Mouse (Mus musculus) C2C12 (cell line): ENCODE results near the gene Fam133b. TPM values are rescaled to one million over a fixed set of nuclear protein-coding genes. Genes with fewer than 3 reads are reported as not detected.

Experiments used
- H3K27me3 ChIP-seq: one replicate; pipeline ENCODE4 v1.6.1; 2011; ENCODE audit not compliant: control insufficient read depth, insufficient read depth, insufficient read length
- H3K36me3 ChIP-seq: one replicate; pipeline ENCODE4 v1.6.1; 2011; ENCODE audit not compliant: control insufficient read depth, insufficient read depth
- H3K4me3 ChIP-seq: one replicate; pipeline ENCODE4 v1.5.1; 2011; ENCODE audit warnings: mild to moderate bottlenecking, control low read depth; ENCODE audit not compliant: poor library complexity, insufficient read depth, severe bottlenecking
- H3K79me2 ChIP-seq: one replicate; pipeline ENCODE4 v1.6.1; 2011; ENCODE audit not compliant: control insufficient read depth, insufficient read depth
- H3K79me3 ChIP-seq: one replicate; pipeline ENCODE4 v1.6.1; 2011; ENCODE audit warnings: low read depth, control low read depth
- H3ac ChIP-seq: one replicate; pipeline ENCODE3; 2011; ENCODE audit warnings: low read depth; ENCODE audit not compliant: control insufficient read depth, insufficient read length
- CEBPB ChIP-seq: IDR thresholded peaks from one replicate; pipeline ENCODE4 v1.6.1; 2011; ENCODE audit warnings: low read depth, mild to moderate bottlenecking, control low read depth, moderate library complexity
- CTCF ChIP-seq: IDR thresholded peaks from one replicate; pipeline ENCODE4 v1.5.1; 2011; ENCODE audit not compliant: control insufficient read depth, insufficient read depth, insufficient read length
- FOSL1 ChIP-seq: IDR thresholded peaks from one replicate; pipeline ENCODE4 v1.8.0; 2011; ENCODE audit warnings: mild to moderate bottlenecking, low read length; ENCODE audit not compliant: poor library complexity, insufficient read depth, severe bottlenecking
- MAX ChIP-seq: IDR thresholded peaks from one replicate; pipeline ENCODE4 v1.6.1; 2011; ENCODE audit warnings: mild to moderate bottlenecking, control low read depth
- MYOD1 ChIP-seq: IDR thresholded peaks from one replicate; pipeline ENCODE4 v1.6.1; 2011; ENCODE audit warnings: low read depth; ENCODE audit not compliant: control insufficient read depth, insufficient read length
- MYOG ChIP-seq: IDR thresholded peaks from one replicate; pipeline ENCODE4 v1.6.1; 2011; ENCODE audit not compliant: control insufficient read depth, insufficient read length; ENCODE audit errors: extremely low read depth
- USF1 ChIP-seq: IDR thresholded peaks from one replicate; pipeline ENCODE4 v1.6.1; 2011; ENCODE audit warnings: low read depth, mild to moderate bottlenecking, control low read depth, moderate library complexity
- polyA plus RNA-seq: library from polyadenylated mRNA; unstranded; fragments of >200 nt; fragmentation: generic; extraction: Trizol; gene quantifications from one replicate; pipeline ENCODE4 v1.2.1, GENCODE M21; 2012; ENCODE audit warnings: missing spikeins

Fam133b gene
- polyA plus RNA-seq, 1 experiment: 13.3 TPM

DNA sequence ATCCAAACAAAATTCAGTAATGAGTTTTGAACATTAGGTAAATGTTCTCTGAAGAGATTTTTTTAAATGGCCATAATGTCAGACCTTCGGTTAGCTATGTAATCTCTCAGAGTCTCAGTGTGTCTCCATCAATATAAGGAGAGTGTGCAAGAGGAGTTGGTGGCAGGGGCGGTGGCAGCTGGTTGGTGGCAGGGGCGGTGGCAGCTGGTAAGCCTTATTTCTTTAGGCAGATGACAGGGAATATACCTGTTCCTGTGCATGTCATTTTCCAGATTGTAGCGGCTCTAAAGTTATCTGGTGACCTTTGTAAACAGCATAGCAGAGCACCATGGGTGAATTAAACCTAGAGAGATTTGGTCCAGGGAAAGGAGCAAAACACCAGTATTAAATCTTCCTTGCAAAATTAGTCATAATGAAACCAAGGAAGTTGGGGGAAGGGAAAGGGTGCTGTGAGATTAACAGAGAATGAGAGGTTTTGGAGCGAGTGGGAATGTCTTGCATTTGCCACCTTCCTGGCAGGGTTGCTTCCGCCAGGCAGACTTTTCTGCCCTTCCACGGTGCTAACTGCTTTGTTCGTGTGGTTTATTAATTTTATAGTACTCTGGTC is 42.6 kb upstream of the Fam133b start:
- H3K27me3 ChIP-seq: no peaks in the 10 kb centered on the region
- H3K79me3 ChIP-seq: peaks cover 27% of the 10 kb centered on the region
- H3K79me2 ChIP-seq: peaks cover 68% of the 10 kb centered on the region
- no peak overlapping the region for H3K4me3 ChIP-seq
- H3ac ChIP-seq: peak overlapping the region; percentile 18
- H3K36me3 ChIP-seq: peaks cover 22% of the 10 kb centered on the region
- TF ChIP-seq MYOG (no peak), MYOD1 (no peak), CTCF (no peak), FOSL1 (no peak), USF1 (no peak), CEBPB (no peak), MAX (no peak)

DNA sequence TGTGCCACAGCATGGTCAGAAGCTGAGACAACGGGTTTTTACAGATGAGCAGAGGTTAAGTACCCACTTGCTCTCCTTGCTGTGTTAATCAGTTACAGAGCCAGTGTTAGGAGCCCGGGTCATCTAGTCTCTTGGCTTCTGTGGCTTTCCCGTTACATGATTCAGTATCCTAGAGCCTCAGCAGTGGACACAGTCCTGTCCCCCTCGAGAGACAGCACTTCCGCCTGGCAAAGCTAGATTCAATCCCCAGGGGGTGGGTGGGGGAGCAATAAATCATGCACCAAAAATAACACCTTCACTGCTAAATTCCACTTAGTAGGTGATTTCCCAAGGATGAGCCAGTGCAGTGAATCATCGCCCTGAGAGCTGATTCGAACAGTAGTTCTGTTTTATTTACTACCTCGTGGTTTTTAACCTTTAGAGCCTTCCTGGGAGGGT is 42.0 kb upstream of the Fam133b start:
- Histone ChIP-seq H3K36me3 (peaks cover 22% of the 10 kb centered on the region), H3K4me3 (no peak overlapping the region), H3K27me3 (no peaks in the 10 kb centered on the region), H3K79me3 (peaks cover 31% of the 10 kb centered on the region), H3ac (peak overlapping the region; percentile 18), H3K79me2 (peaks cover 68% of the 10 kb centered on the region)
- TF ChIP-seq CEBPB: peak; percentile 57
- no peak for TF ChIP-seq MYOG
- peak; percentile 63 for TF ChIP-seq MAX
- no peak for TF ChIP-seq MYOD1
- TF ChIP-seq CTCF: no peak
- TF ChIP-seq USF1: no peak
- peak; percentile 51 for TF ChIP-seq FOSL1

DNA sequence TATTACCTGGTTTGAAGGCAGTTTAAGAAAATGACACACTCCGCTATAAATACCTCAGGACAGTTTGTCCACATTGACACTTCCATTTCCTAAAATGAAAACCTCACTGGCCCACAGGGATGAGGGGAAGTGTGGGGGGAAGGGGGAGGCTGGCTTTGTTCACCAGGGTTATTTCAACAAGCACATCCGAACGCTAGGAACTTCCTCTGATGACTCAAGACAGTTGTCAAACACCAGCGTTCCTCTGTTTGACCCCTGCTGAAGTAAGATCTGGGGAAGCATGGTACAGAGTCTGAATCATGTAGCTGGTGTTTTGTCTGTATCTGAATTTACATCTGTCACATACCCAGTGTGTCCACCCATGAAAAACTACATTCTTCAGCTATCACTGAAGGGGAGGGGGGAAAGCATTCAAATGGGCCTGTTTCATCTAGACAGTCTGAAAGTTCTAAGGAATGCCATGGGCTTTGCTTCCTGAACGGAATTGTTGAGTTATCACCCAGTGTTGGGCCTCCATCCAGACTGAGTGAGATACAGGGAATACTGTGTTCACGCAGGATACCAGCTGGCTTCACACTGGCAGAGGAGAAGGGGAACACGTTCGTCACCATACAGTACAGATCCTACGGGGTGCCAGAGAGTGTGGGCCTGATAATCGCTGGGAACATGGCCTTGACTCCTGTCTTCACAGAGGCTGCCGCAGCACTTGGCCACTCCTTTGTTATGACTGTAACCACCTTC is 40.9 kb upstream of the Fam133b start:
- peaks cover 36% of the 10 kb centered on the region for H3K79me3 ChIP-seq
- no peaks in the 10 kb centered on the region for H3K27me3 ChIP-seq
- no peak overlapping the region for H3K4me3 ChIP-seq
- H3ac ChIP-seq: no peak overlapping the region
- TF ChIP-seq MYOD1 (peak; percentile 38), FOSL1 (no peak), MAX (peak; percentile 88), CTCF (no peak), CEBPB (peak; percentile 4), MYOG (no peak), USF1 (no peak)
- peaks cover 22% of the 10 kb centered on the region for H3K36me3 ChIP-seq
- peaks cover 78% of the 10 kb centered on the region for H3K79me2 ChIP-seq

DNA sequence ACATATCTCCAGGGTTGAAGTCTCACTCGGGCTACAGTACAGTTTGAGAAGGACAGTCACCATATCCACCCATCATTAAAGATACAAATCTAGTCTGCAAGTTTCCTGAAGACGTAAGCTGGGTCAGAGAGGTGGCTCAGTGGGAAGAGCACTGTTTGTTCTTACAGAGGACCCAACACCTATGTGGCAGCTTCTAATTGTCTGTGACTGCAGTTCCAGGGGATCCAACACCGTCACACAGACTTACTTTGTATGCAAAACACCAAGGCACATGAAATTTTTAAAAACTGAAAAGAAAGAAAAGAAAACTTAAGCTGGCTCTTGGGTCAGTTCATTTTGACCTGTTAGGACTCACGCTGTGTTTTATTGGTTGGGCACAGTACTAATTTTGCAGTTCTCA is 40.3 kb upstream of the Fam133b start:
- peaks cover 78% of the 10 kb centered on the region for H3K79me2 ChIP-seq
- H3ac ChIP-seq: no peak overlapping the region
- no peaks in the 10 kb centered on the region for H3K27me3 ChIP-seq
- H3K79me3 ChIP-seq: peaks cover 38% of the 10 kb centered on the region
- H3K36me3 ChIP-seq: peaks cover 21% of the 10 kb centered on the region
- no peak overlapping the region for H3K4me3 ChIP-seq
- TF ChIP-seq MYOD1 (no peak), CEBPB (no peak), FOSL1 (no peak), CTCF (no peak), MAX (no peak), USF1 (no peak), MYOG (no peak)

DNA sequence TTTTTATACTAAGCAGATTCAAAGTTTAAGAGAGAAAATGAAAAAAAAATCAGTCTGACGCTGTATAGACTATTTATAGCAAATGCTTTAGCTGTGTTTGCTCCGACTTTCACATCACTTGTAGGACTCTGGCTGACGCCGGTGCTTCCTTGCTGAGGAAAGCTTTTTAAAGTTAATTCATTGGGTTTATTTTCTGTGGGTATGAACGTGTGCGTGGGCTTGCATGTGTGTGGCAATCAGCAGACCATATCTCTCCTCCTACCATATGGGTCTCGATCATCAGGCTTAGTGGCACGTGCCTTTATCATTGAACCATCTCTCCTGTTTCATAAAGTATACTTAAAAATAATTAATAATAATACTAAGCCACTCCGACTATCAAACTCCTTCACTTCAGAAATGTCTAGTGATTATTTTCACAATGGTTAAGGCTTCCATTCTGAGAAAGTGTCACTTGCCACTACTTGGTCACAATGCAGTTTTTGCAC is 39.8 kb upstream of the Fam133b start:
- Histone ChIP-seq H3K27me3 (no peaks in the 10 kb centered on the region), H3ac (no peak overlapping the region), H3K36me3 (peaks cover 16% of the 10 kb centered on the region), H3K4me3 (no peak overlapping the region), H3K79me2 (peaks cover 76% of the 10 kb centered on the region), H3K79me3 (peaks cover 36% of the 10 kb centered on the region)
- no peak for TF ChIP-seq MAX
- no peak for TF ChIP-seq CEBPB

DNA sequence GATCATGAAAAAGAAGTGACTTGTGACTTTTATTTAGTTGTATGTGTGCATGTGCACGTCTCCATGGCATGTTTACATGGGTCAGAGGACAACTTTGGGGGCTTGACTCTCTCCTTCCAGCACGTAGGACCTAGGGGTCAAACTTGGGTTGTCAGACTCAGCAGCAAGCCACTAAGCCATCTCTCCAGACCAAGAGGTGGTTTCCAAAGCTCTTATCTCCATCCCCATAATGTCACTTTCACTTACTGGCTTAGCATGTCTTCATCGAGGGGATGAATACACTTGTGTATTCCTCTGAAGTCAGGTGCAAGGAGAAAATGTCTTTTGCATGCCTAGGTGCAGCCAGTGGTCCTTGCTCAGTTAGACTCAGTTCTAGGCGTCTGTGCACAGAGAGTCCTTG is 39.2 kb upstream of the Fam133b start:
- Histone ChIP-seq H3ac (no peak overlapping the region), H3K79me2 (peaks cover 76% of the 10 kb centered on the region), H3K4me3 (no peak overlapping the region), H3K79me3 (peaks cover 31% of the 10 kb centered on the region), H3K36me3 (peaks cover 14% of the 10 kb centered on the region), H3K27me3 (no peaks in the 10 kb centered on the region)
- TF ChIP-seq CEBPB: no peak
